Mouse (Mus musculus) cerebellum, postnatal 36 days (tissue): ENCODE measurements around the gene Sfi1.
A peak's percentile ranks its signal among the peaks of the same experiment; 100 is the strongest.
"Not testable (repeated sequence)": the region's sequence is repeated elsewhere in the genome, so short reads cannot be mapped to it uniquely, and the experiment has no call there.

Experiments used
- DNase-seq, 2 experiments: peaks; one replicate each; pipeline ENCODE4 v3.0.0; 2021 to 2022; ENCODE audit warnings: mixed read lengths in 2 of 2

Sfi1 gene

GRCm38 (mm10) chr11:3145359-3146165 lies 47.7 kb downstream of the Sfi1 start:
- not testable (repeated sequence) for DNase-seq

GRCm38 (mm10) chr11:3143984-3144383 lies 49.3 kb downstream of the Sfi1 start:
- DNase-seq = not testable (repeated sequence)

GRCm38 (mm10) chr11:3142413-3142812 lies 50.9 kb downstream of the Sfi1 start:
- DNase-seq = peak; percentile 57 to 68

GRCm38 (mm10) chr11:3140967-3141535 lies 52.2 kb downstream of the Sfi1 start:
- not testable (repeated sequence) for DNase-seq

- DNase-seq = not testable (repeated sequence)
These were observed 54.9 kb downstream of the Sfi1 start for GRCm38 (mm10) chr11:3138323-3138722.

- peak in 1 of 2 experiments; percentile 34 for DNase-seq
These were observed 56.0 kb downstream of the Sfi1 start for GRCm38 (mm10) chr11:3137279-3137678.

- not testable (repeated sequence) for DNase-seq
These were observed 57.3 kb downstream of the Sfi1 start for GRCm38 (mm10) chr11:3135956-3136355.

- DNase-seq = not testable (repeated sequence)
These were observed 57.9 kb downstream of the Sfi1 start for GRCm38 (mm10) chr11:3135391-3135790.

GRCm38 (mm10) chr11:3133360-3133759 lies 59.9 kb downstream of the Sfi1 start:
- not testable (repeated sequence) for DNase-seq

GRCm38 (mm10) chr11:3132957-3133356 lies 60.3 kb downstream of the Sfi1 start:
- DNase-seq = not testable (repeated sequence)

GRCm38 (mm10) chr11:3132001-3132400 lies 61.3 kb downstream of the Sfi1 start:
- peak; percentile 49 to 65 for DNase-seq

- peak; percentile 58 to 68 for DNase-seq
These were observed 63.4 kb downstream of the Sfi1 start for GRCm38 (mm10) chr11:3129852-3130251.

- DNase-seq = not testable (repeated sequence)
These were observed 64.0 kb downstream of the Sfi1 start for GRCm38 (mm10) chr11:3129276-3129675.

- peak in 1 of 2 experiments; percentile 40 for DNase-seq
These were observed 65.9 kb downstream of the Sfi1 start for GRCm38 (mm10) chr11:3127303-3127795.

GRCm38 (mm10) chr11:3126478-3127302 lies 66.6 kb downstream of the Sfi1 start:
- DNase-seq = peak; percentile 75 to 91

GRCm38 (mm10) chr11:3125922-3126321 lies 67.3 kb downstream of the Sfi1 start:
- DNase-seq = not testable (repeated sequence)

- peak in 1 of 2 experiments; percentile 30 for DNase-seq
These were observed 68.1 kb downstream of the Sfi1 start for GRCm38 (mm10) chr11:3124932-3125810.

- DNase-seq = no peak
These were observed 78.9 kb downstream of the Sfi1 start for GRCm38 (mm10) chr11:3114403-3114802.

GRCm38 (mm10) chr11:3106154-3106553 lies 87.1 kb downstream of the Sfi1 start:
- DNase-seq = no peak

- no peak for DNase-seq
These were observed 88.0 kb downstream of the Sfi1 start for GRCm38 (mm10) chr11:3105261-3105731.

GRCm38 (mm10) chr11:3104501-3105260 lies 88.6 kb downstream of the Sfi1 start:
- DNase-seq = not testable (repeated sequence)
